Mouse (Mus musculus) stomach, postnatal 0 days (tissue): ENCODE results near the gene Txlng. TPM values are rescaled to one million over a fixed set of nuclear protein-coding genes. Genes with fewer than 3 reads are reported as not detected.

Experiments used
- ATAC-seq: fragments of 200-750 bp; cut with Nextera tagmentation; 2 replicates; pipeline ENCODE4 v1.8.0; 2017; ENCODE audit not compliant: low FRiP score, low TSS enrichment
- DNase-seq: peaks from one replicate; pipeline ENCODE4 v3.0.0-alpha.2; 2016; ENCODE audit warnings: low spot score
- H3K27ac ChIP-seq: fragments of 300-500 bp; sonication (generic); replicated peaks from 2 replicates; pipeline ENCODE4 v1.5.1; 2014; ENCODE audit warnings: mild to moderate bottlenecking, control low read depth
- H3K27me3 ChIP-seq: fragments of 300-500 bp; sonication (generic); 2 replicates; pipeline ENCODE4 v1.6.1; 2014; ENCODE audit warnings: low read length; ENCODE audit not compliant: control insufficient read depth, insufficient read depth
- H3K36me3 ChIP-seq: fragments of 300-500 bp; sonication (generic); 2 replicates; pipeline ENCODE4 v1.6.1; 2014; ENCODE audit warnings: low read length, mixed read lengths; ENCODE audit not compliant: control insufficient read depth, insufficient read depth
- H3K4me1 ChIP-seq: fragments of 300-500 bp; sonication (generic); replicated peaks from 2 replicates; pipeline ENCODE4 v1.6.1; 2014; ENCODE audit warnings: antibody characterized with exemption; ENCODE audit not compliant: control insufficient read depth, insufficient read depth
- H3K4me2 ChIP-seq: fragments of 300-500 bp; sonication (generic); replicated peaks from 2 replicates; pipeline ENCODE4 v1.6.1; 2014; ENCODE audit warnings: low read depth, mild to moderate bottlenecking, control low read depth, moderate library complexity
- H3K4me3 ChIP-seq: fragments of 300-500 bp; sonication (generic); 2 replicates; pipeline ENCODE4 v1.5.1; 2014; ENCODE audit warnings: low read depth, low read length, control low read depth
- H3K9ac ChIP-seq: fragments of 300-500 bp; sonication (generic); 2 replicates; pipeline ENCODE4 v1.6.1; 2014; ENCODE audit warnings: mild to moderate bottlenecking, low read length, control low read depth, mixed read lengths
- H3K9me3 ChIP-seq: fragments of 300-500 bp; sonication (generic); 2 replicates; pipeline ENCODE4 v1.6.1; 2016; ENCODE audit warnings: low read length; ENCODE audit not compliant: control insufficient read depth
- CTCF ChIP-seq: IDR thresholded peaks from 2 replicates; pipeline ENCODE4 v1.5.1; 2016; ENCODE audit warnings: antibody characterized with exemption, low read depth, mild to moderate bottlenecking, moderate library complexity
- EP300 ChIP-seq: optimal IDR thresholded peaks from 2 replicates; pipeline ENCODE3; 2016; ENCODE audit warnings: antibody characterized with exemption
- WGBS: fragments of 180-500 bp; shearing (Covaris S2); extraction: QIAGEN DNeasy Blood & Tissue Kit; methylation state at CpG from one replicate; pipeline ENCODE4 v1.1.7; 2014; 5-methylcytosine and 5-hydroxymethylcytosine counted together
- microRNA counts: library from miRNA; unstranded; fragments of <30 nt; microRNA quantifications from one replicate; lab custom pipeline; 2015
- microRNA-seq: library from miRNA; unstranded; fragments of <30 nt; microRNA quantifications from one replicate; pipeline ENCODE4, GENCODE M21; 2016
- polyA plus RNA-seq: library from polyadenylated mRNA; unstranded; fragments of >200 nt; fragmentation: Nextera tagmentation; extraction: Ambion mirVana; gene quantifications from 2 replicates; pipeline ENCODE4 v1.2.1, GENCODE M21; 2015

Txlng gene
- polyA plus RNA-seq, 1 experiment from 2014 or later, result 6.2 TPM

- DNase-seq (no peak), ATAC-seq (no peak)
- Histone ChIP-seq H3K9me3 (no peaks in the 10 kb centered on the region), H3K4me3 (no peak overlapping the region), H3K9ac (no peak overlapping the region), H3K4me2 (no peak overlapping the region), H3K36me3 (no peaks in the 10 kb centered on the region), H3K27ac (no peak overlapping the region), H3K4me1 (no peaks in the 10 kb centered on the region), H3K27me3 (no peaks in the 10 kb centered on the region)
- 89% methylated on average over 4 of the region's 4 CpGs for WGBS
- no peak for TF ChIP-seq CTCF
- no peak for TF ChIP-seq EP300
These were observed 99.2 kb downstream of the Txlng start for GRCm38 (mm10) chrX:162730031-162730430.

MicroRNAs encoded within 50 kb of the gene (microRNA counts, 519-probe panel; counts per million panel counts)
- microRNA mmu-miR-3473 (lab: Ali Mortazavi, UCI), result not detected

Small RNAs within 50 kb of the gene (microRNA-seq; reads per million reads assigned to microRNA genes)
- gene Mir3473a, result not detected

Other genes with a start within 250 kb of the Txlng start
- 0.72 and 1.0 TPM in 2 replicates for gene Reps2, start 185.8 kb downstream of the Txlng start, polyA plus RNA-seq
- gene Rbbp7, start 69.1 kb downstream of the Txlng start, polyA plus RNA-seq, result 269 and 276 TPM in 2 replicates
- 40.6 and 43.3 TPM in 2 replicates for gene Syap1, start 59.0 kb upstream of the Txlng start, polyA plus RNA-seq
- 39.1 and 40.9 TPM in 2 replicates for gene Ctps2, start 71.8 kb upstream of the Txlng start, polyA plus RNA-seq
- 235 and 318 TPM in 2 replicates for gene S100g, start 135.1 kb upstream of the Txlng start, polyA plus RNA-seq